Mouse (Mus musculus) neural tube, postnatal 0 days (tissue): ENCODE data around the gene Siae. TPM values are rescaled to one million over a fixed set of nuclear protein-coding genes. Genes with fewer than 3 reads are reported as not detected.

Experiments
- polyA plus RNA-seq: library from polyadenylated mRNA; unstranded; fragments of >200 nt; fragmentation: Nextera tagmentation; extraction: Ambion mirVana; gene quantifications from 2 replicates; pipeline ENCODE4 v1.2.1, GENCODE M21; 2015

Siae gene
- polyA plus RNA-seq = 11.8 and 17.0 TPM in 2 replicates

DNA sequence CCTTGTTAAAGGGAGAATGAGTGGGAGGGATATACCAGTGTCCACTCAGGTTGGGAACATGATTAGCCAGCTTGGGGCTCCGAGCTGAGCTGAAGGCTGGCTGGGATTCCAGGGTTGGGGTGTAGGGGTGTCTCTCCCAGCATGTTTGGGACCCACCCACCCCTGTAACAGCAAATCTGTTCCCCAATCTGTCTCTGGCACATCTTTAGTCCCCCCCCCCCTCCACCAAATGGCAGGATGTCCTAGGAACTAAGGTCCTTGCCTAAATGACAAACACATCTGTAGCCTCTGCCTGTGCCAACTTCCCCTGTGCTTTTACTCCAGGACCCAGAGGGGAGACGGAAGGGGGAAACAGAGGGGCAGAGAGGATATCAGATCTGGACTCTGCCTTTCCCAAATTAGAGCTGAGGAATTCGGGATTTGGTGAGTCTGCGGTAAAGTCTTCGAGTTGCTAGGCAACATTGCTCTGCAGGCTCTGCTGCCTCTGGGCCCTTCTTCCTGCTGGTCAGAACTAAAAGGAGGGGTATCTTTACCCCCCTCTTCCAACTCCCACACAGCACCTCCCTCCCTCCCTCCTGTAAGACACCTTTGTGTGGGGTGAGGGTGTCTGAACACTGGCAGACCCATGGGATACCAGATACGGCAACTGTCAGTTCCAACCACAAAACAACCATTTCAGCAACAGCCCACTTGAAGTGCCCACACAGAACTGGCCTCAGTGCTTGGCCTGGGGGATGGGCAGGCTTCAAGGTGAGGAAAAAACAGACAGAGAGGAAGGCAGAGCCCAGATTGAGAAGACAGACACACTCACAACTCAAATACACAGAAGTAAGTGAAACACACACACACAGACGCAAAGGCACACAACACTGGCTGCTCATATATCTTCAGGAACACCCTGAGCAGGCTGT, at the start of gene Siae:
Gene Siae (plus strand): TSS at position 861 of the 911 bp plus-strand sequence.

DNA sequence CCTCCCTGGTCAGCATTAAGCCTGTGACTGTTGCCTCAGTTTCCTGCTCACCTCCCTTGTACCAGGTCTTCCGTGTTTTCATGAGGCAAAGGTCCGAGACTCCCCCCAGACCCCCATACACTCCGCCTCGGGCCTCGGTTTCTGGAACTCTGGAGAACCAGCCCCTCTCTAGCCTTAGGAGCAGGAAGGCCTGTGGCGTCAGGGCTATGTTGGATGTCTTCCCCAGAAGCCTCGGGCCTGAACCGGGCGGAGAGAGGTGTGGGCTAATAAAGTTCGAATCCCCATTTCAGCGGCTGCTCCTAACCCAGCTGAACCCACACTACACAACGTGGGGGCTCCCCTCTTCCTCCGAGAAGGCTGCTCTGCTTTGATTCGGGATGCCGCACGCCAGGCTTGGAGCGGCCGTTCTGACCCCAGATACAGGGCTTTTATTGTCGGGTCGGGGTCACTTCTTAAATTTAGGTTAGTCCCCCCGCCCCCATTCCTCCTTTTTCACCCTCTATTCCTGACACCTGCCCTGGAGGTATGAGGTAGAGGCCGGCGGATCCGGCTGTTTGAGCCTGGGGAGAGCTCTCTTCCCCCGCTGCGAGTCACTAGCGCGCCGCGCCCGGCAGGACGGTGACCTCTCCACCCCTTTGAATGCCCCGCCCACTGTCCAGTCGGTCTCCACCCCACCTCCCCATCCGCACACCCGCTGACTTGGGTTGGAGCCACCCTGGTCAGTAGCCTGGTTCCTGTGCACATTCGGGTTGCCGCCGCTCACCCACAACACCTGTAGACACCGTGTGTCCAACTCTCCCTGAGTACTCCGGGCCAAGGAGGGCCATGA, 27.9 kb upstream of the Siae start, which contains the start of gene Esam:
Gene Esam (plus strand): TSS at position 683 of the 829 bp plus-strand sequence.

DNA sequence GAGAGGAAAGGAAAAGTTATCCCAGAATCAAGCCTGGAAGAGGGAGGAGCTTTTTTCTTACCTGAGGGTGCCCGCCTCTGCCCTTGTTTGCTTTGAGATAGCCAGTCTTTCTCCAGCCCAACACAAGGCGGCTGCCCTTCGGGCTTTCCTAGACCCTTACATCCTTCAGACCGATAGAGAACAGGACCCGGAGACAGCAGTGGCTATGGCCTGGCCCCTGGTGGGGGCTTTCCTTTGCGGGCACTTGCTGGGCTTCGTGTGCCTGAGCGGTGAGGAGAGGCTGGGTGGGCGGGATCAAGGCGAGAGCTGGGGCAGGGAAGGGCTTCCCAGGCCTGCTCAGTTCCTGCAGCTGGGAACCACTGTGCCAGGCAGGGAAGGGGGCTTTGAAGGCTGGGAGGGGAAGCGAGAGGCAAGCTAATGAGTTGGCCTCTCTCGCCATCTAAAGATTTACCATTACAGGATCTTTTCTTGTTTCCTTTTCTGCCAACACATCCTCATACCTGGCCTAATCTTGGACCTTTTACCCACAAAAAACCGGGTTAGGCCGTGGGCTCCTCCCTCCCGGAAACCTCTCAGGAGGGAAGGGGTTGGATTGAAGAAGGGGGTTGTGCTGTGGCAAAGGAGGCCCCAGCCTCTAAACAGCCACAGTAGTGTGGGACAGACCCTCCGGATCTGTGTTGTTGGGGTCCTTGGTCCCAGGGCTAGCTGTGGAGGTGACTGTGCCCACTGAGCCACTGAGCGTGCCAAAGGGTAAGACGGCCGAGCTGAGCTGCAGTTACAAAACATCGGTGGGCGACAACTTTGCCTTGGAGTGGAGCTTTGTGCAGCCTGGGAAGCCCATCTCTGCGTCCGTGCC, 16.1 kb upstream of the Siae start, which contains the start of gene Vsig2:
Gene Vsig2 (plus strand): TSS at position 86 of the 856 bp plus-strand sequence.

GRCm38 (mm10) chr9:37552536-37553293, 2.8 kb upstream of the Siae start, which contains the start of gene Nrgn:
Gene Nrgn, minus strand, starts transcription at chr9:37552904.

DNA sequence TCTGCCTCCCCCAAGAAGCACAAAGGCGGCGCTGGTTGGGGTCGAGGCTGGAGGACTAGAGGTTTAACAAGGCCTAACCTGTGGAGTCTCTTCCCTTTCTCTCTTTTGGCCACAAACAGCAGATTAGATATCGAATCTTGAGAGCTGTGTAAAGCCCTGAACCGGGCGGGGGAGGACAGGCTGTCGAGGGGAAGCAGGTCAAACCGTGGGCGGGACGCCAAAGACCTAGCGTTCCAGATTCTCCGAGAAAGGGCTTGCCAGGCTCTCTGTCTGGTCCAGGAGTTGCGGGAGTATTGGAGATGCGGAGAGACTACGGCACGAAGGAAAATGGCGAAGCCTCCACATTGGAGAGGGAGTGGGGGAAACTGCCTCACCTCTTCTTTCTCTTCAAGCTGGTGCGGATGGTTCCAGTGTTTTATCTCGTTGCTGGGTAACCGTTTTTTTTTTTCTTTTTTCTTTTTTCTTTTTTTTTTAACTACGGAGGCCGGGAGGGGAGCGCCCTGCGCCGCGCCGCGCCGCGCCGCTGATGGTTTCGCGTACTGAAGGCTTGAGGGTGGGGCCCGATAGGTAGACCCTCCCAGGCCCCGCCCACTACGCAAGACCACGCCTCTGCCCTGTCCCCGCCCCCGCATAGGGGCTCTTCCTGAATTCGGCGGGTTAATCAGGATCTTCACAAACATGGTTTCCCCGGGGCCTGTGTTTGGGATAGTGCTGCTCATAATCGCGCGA, 57.8 kb downstream of the Siae start, which contains the start of gene Spa17:
Gene Spa17 (minus strand): TSS at position 541 of the 729 bp plus-strand sequence.

GRCm38 (mm10) chr9:37656931-37657481, 101.5 kb downstream of the Siae start, which contains the start of gene Tbrg1:
Gene Tbrg1, minus strand, starts transcription at chr9:37657312.

DNA sequence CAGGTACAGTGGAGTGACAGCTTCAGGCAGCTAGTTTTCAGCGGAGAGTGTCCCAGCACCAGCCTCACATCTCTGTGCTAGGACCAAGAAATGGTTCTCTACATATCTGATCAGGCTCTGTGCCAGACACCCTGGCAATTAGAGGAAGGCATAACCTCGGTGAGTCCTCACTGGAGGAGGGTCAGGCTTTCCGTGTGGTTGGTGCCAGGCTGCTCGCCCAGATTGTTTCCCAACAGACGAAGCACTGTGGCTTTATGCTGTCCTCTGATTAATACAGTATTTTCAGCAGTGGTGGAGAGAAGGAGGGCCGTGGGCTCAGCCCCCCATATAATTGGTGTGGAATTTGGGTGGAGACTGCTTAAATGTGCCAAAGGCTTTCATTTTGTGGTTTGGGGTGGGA, 113.6 kb downstream of the Siae start, which contains the start of gene Panx3:
Gene Panx3 (minus strand): TSS at position 121 of the 400 bp plus-strand sequence.

Other genes starting within 250 kb of the Siae start
- gene Ccdc15, start 207.3 kb upstream of the Siae start, polyA plus RNA-seq = 5.7 and 6.7 TPM in 2 replicates
- gene Hepacam, start 188.3 kb upstream of the Siae start, polyA plus RNA-seq = 84.9 and 90.8 TPM in 2 replicates
- 3.7 and 7.0 TPM in 2 replicates for gene Robo4, start 153.8 kb upstream of the Siae start, polyA plus RNA-seq
- 0.75 and 1.2 TPM in 2 replicates for gene Robo3, start 122.5 kb upstream of the Siae start, polyA plus RNA-seq
- 20.4 and 20.7 TPM in 2 replicates for gene Msantd2, start 66.4 kb upstream of the Siae start, polyA plus RNA-seq
- gene Esam, start 27.6 kb upstream of the Siae start, polyA plus RNA-seq = 38.2 and 43.6 TPM in 2 replicates
- gene Vsig2, start 16.4 kb upstream of the Siae start, polyA plus RNA-seq = 1.4 TPM in 2 replicates
- 13.1 and 18.7 TPM in 2 replicates for gene Nrgn, start 2.8 kb upstream of the Siae start, polyA plus RNA-seq
- 9.5 and 10.5 TPM in 2 replicates for gene Spa17, start 58.0 kb downstream of the Siae start, polyA plus RNA-seq
- 78.1 and 84.2 TPM in 2 replicates for gene Tbrg1, start 101.6 kb downstream of the Siae start, polyA plus RNA-seq
- 0.31 TPM in 2 replicates for gene Panx3, start 113.5 kb downstream of the Siae start, polyA plus RNA-seq
- gene Olfr160, start 160.6 kb downstream of the Siae start, polyA plus RNA-seq = not detected in 2 replicates
- gene Olfr874, start 189.4 kb downstream of the Siae start, polyA plus RNA-seq = not detected in 2 replicates
- gene Olfr875, start 216.2 kb downstream of the Siae start, polyA plus RNA-seq = not detected in 2 replicates
- not detected in 2 replicates for gene Olfr876, start 247.3 kb downstream of the Siae start, polyA plus RNA-seq